Comparison of ENCODE assay signal across 15 mouse cellular contexts in genomic region chr9:108204884-108205570, GRCm38 (mm10). TPM values are rescaled to one million over a fixed set of nuclear protein-coding genes. Genes with fewer than 3 reads are reported as not detected.
DNase-seq lines count a peak whose midpoint lies in the region; ATAC-seq and TF ChIP-seq lines count a peak whose summit lies in the region.
"Had no signal": no experiment of that assay in that cellular context is flagged by ENCODE, and none has a peak within 500 bp of the region (broad histone marks: within the 10 kb centered on the region; RNA-seq: fewer than 3 reads in every experiment).

No protein-coding gene starts in this region.

- H3K79me2 ChIP-seq in heart, adult 2 months (replicated peaks; ENCODE audit: control insufficient read depth, insufficient read depth, low read length) = no peaks in the 10 kb centered on the region

- WGBS in embryonic facial prominence, embryonic 11.5 days = 65% methylated on average over 8 of the region's 8 CpGs
- 27% methylated on average over 8 of the region's 8 CpGs for WGBS in hindbrain, embryonic 16.5 days
- WGBS in neural tube, embryonic 13.5 days = 47% methylated on average over 8 of the region's 8 CpGs
- WGBS in heart, adult 2 months = 78% methylated on average over 8 of the region's 8 CpGs
- WGBS in kidney, embryonic 15.5 days = 70% methylated on average over 8 of the region's 8 CpGs

- TF ChIP-seq POLR2A in heart, adult 2 months (IDR thresholded peaks at IDR 0.05; ENCODE audit: insufficient read depth, low read depth, low read length) = no peak

- H3K9ac ChIP-seq in embryonic facial prominence, embryonic 11.5 days (replicated peaks; ENCODE audit: low read length) = no peak overlapping the region
- H3K9ac ChIP-seq in hindbrain, embryonic 16.5 days (ENCODE audit: low read depth, low read length) = no peak overlapping the region
- no peak overlapping the region for H3K9ac ChIP-seq in neural tube, embryonic 13.5 days
- no peak overlapping the region for H3K9ac ChIP-seq in heart, adult 2 months (ENCODE audit: low read depth, low read length)
- H3K9ac ChIP-seq in kidney, embryonic 15.5 days = no peak overlapping the region

- no peaks in the 10 kb centered on the region for H3K27me3 ChIP-seq in embryonic facial prominence, embryonic 11.5 days (ENCODE audit: control insufficient read depth, insufficient read depth, low read length)
- no peaks in the 10 kb centered on the region for H3K27me3 ChIP-seq in hindbrain, embryonic 16.5 days (replicated peaks; ENCODE audit: control insufficient read depth, insufficient read depth, low read length)
- no peaks in the 10 kb centered on the region for H3K27me3 ChIP-seq in neural tube, embryonic 13.5 days
- no peaks in the 10 kb centered on the region for H3K27me3 ChIP-seq in heart, adult 2 months (ENCODE audit: control insufficient read depth, insufficient read depth, low read length)
- no peaks in the 10 kb centered on the region for H3K27me3 ChIP-seq in kidney, embryonic 15.5 days

- H3K9me3 ChIP-seq in embryonic facial prominence, embryonic 11.5 days (replicated peaks; ENCODE audit: control insufficient read depth, low read length) = no peaks in the 10 kb centered on the region
- H3K9me3 ChIP-seq in hindbrain, embryonic 16.5 days (ENCODE audit: control insufficient read depth, low read length) = no peaks in the 10 kb centered on the region
- no peaks in the 10 kb centered on the region for H3K9me3 ChIP-seq in neural tube, embryonic 13.5 days
- no peaks in the 10 kb centered on the region for H3K9me3 ChIP-seq in kidney, embryonic 15.5 days (replicated peaks)

- TF ChIP-seq EP300 in heart, adult 2 months (IDR thresholded peaks at IDR 0.05; ENCODE audit: insufficient read depth, low read depth, low read length) = no peak

- intact Hi-C loops in heart, adult 2 months (cut with DNase I) = loop anchor here (5.0 kb wide), 2 partner anchors 57 to 68 kb away; partner anchors contain the start of gene Dag1

- H3K4me2 ChIP-seq in embryonic facial prominence, embryonic 11.5 days (ENCODE audit: low read depth, low read length) = no peak overlapping the region
- H3K4me2 ChIP-seq in hindbrain, embryonic 16.5 days (ENCODE audit: low read length) = no peak overlapping the region
- H3K4me2 ChIP-seq in neural tube, embryonic 13.5 days = no peak overlapping the region
- no peak overlapping the region for H3K4me2 ChIP-seq in kidney, embryonic 15.5 days

- no peak overlapping the region for H3K4me3 ChIP-seq in embryonic facial prominence, embryonic 11.5 days (ENCODE audit: low read depth, low read length)
- H3K4me3 ChIP-seq in hindbrain, embryonic 16.5 days (ENCODE audit: low read length) = no peak overlapping the region
- H3K4me3 ChIP-seq in neural tube, embryonic 13.5 days = no peak overlapping the region
- no peak overlapping the region for H3K4me3 ChIP-seq in heart, adult 2 months
- H3K4me3 ChIP-seq in kidney, embryonic 15.5 days (replicated peaks) = no peak overlapping the region
- H3K4me3 ChIP-seq: erythroblast, embryonic 14.5 days had no signal

- no peak for TF ChIP-seq CTCF in heart, adult 2 months (IDR thresholded peaks at IDR 0.05)

- H3K4me1 ChIP-seq in embryonic facial prominence, embryonic 11.5 days (ENCODE audit: control insufficient read depth, insufficient read depth, low read length) = no peaks in the 10 kb centered on the region
- H3K4me1 ChIP-seq in hindbrain, embryonic 16.5 days (ENCODE audit: control insufficient read depth, insufficient read depth, low read depth, low read length) = peaks cover 14% of the 10 kb centered on the region
- peaks cover 32% of the 10 kb centered on the region for H3K4me1 ChIP-seq in neural tube, embryonic 13.5 days (replicated peaks)
- H3K4me1 ChIP-seq in heart, adult 2 months (ENCODE audit: control insufficient read depth, insufficient read depth, low read length) = peaks cover 6% of the 10 kb centered on the region
- H3K4me1 ChIP-seq in kidney, embryonic 15.5 days = peaks cover 12% of the 10 kb centered on the region

- no peak for ATAC-seq in embryonic facial prominence, embryonic 11.5 days (replicated peaks; ENCODE audit: insufficient number of reproducible peaks, low FRiP score, low TSS enrichment, low read depth)
- peak; percentile 76 for ATAC-seq in hindbrain, embryonic 16.5 days
- peak; percentile 40; the same call in 1 of the 2 replicates for ATAC-seq in neural tube, embryonic 13.5 days (ENCODE audit: low read depth)
- no peak for ATAC-seq in kidney, embryonic 15.5 days (replicated peaks; ENCODE audit: low FRiP score)
- ATAC-seq: lung, postnatal 0 days had no signal

- no peak overlapping the region for H3K27ac ChIP-seq in embryonic facial prominence, embryonic 11.5 days (replicated peaks; ENCODE audit: low read depth, low read length)
- peak overlapping the region; percentile 69 for H3K27ac ChIP-seq in hindbrain, embryonic 16.5 days (ENCODE audit: low read depth, low read length)
- H3K27ac ChIP-seq in neural tube, embryonic 13.5 days (replicated peaks) = peak overlapping the region; percentile 76
- no peak overlapping the region for H3K27ac ChIP-seq in heart, adult 2 months
- H3K27ac ChIP-seq in kidney, embryonic 15.5 days = no peak overlapping the region

- no peaks in the 10 kb centered on the region; the same call in 1 of the 2 replicates for H3K36me3 ChIP-seq in embryonic facial prominence, embryonic 11.5 days (replicated peaks; ENCODE audit: control insufficient read depth, insufficient read depth, low read depth, low read length)
- peaks cover 26% of the 10 kb centered on the region for H3K36me3 ChIP-seq in hindbrain, embryonic 16.5 days (ENCODE audit: control insufficient read depth, insufficient read depth, low read length)
- peaks cover 37% of the 10 kb centered on the region for H3K36me3 ChIP-seq in neural tube, embryonic 13.5 days
- H3K36me3 ChIP-seq in heart, adult 2 months (ENCODE audit: control insufficient read depth, insufficient read depth, low read length) = no peaks in the 10 kb centered on the region
- H3K36me3 ChIP-seq in kidney, embryonic 15.5 days = peaks cover 55% of the 10 kb centered on the region

- peak; percentile 48 for DNase-seq in layer of hippocampus, adult 9-11 months
- no peak for DNase-seq in layer of hippocampus, postnatal 14 days (ENCODE audit: low spot score in 2 of 2)
- DNase-seq in embryonic facial prominence, embryonic 11.5 days (ENCODE audit: low spot score) = peak; percentile 21
- DNase-seq in gastrocnemius, postnatal 4 days (ENCODE audit: low spot score in 2 of 2) = no peak
- no peak for DNase-seq in heart, adult 2 months
- DNase-seq: adrenal gland, postnatal 10 days; B cell, adult 2 months; cerebellum, adult 8-10 months; gastrocnemius, postnatal 10 days; kidney, adult 18-20 months had no signal

RNA-seq across cellular contexts. Expression of gene Bsn, which starts 14.8 kb away (rescaled TPM):
- 100 to 1,000 TPM; 203 to 219 TPM for total RNA-seq in layer of hippocampus, postnatal 14 days (2021)
- polyA plus RNA-seq in embryonic facial prominence, embryonic 11.5 days (2014; fragmentation: Nextera tagmentation; extraction: Ambion mirVana) = 0.97 and 1.1 TPM in 2 replicates
- polyA plus RNA-seq in hindbrain, embryonic 16.5 days (2015; fragmentation: Nextera tagmentation; extraction: Ambion mirVana) = 8.7 and 9.5 TPM in 2 replicates
- polyA plus RNA-seq in neural tube, embryonic 13.5 days (2015; fragmentation: Nextera tagmentation; extraction: Ambion mirVana) = 6.9 and 7.0 TPM in 2 replicates
- under 1 TPM; 0.39 to 0.41 TPM for total RNA-seq in gastrocnemius, postnatal 4 days (2021)
- total RNA-seq in heart, adult 2 months (2021) = under 1 TPM; 0.03 to 0.05 TPM
- polyA plus RNA-seq in heart, adult 2 months (2012; rRNA removed) = 0.06 and 0.10 TPM in 2 replicates
- polyA plus RNA-seq in kidney, embryonic 15.5 days (2015; fragmentation: Nextera tagmentation; extraction: Ambion mirVana) = 0.75 and 0.77 TPM in 2 replicates

RNA-seq across cellular contexts. Expression of gene Dag1, which starts 58.7 kb away (rescaled TPM):
- 100 to 1,000 TPM; 119 to 120 TPM for total RNA-seq in layer of hippocampus, postnatal 14 days (2021)
- polyA plus RNA-seq in embryonic facial prominence, embryonic 11.5 days (2014; fragmentation: Nextera tagmentation; extraction: Ambion mirVana) = 44.5 and 49.8 TPM in 2 replicates
- polyA plus RNA-seq in hindbrain, embryonic 16.5 days (2015; fragmentation: Nextera tagmentation; extraction: Ambion mirVana) = 75.4 and 90.0 TPM in 2 replicates
- polyA plus RNA-seq in neural tube, embryonic 13.5 days (2015; fragmentation: Nextera tagmentation; extraction: Ambion mirVana) = 57.2 and 57.6 TPM in 2 replicates
- total RNA-seq in gastrocnemius, postnatal 4 days (2021) = 100 to 1,000 TPM; 400 to 402 TPM
- 100 to 1,000 TPM; 305 to 347 TPM for total RNA-seq in heart, adult 2 months (2021)
- polyA plus RNA-seq in heart, adult 2 months (2012; rRNA removed) = 124 and 157 TPM in 2 replicates
- 141 and 147 TPM in 2 replicates for polyA plus RNA-seq in kidney, embryonic 15.5 days (2015; fragmentation: Nextera tagmentation; extraction: Ambion mirVana)

Comparison
In these comparisons a context has a peak if more than half of its experiments do, and no peak if none do; other contexts are left out.
1. DNase-seq: peak in layer of hippocampus, adult 9-11 months (single experiment) and embryonic facial prominence, embryonic 11.5 days (single experiment); none in layer of hippocampus, postnatal 14 days (0 of 2), gastrocnemius, postnatal 4 days (0 of 2) and heart, adult 2 months (0 of 2).
2. ATAC-seq: peak in hindbrain, embryonic 16.5 days (single experiment) and neural tube, embryonic 13.5 days (single experiment); none in embryonic facial prominence, embryonic 11.5 days (single experiment) and kidney, embryonic 15.5 days (single experiment).
3. H3K27ac ChIP-seq: peak in hindbrain, embryonic 16.5 days (single experiment) and neural tube, embryonic 13.5 days (single experiment); none in embryonic facial prominence, embryonic 11.5 days (single experiment), heart, adult 2 months (single experiment) and kidney, embryonic 15.5 days (single experiment).